Mouse (Mus musculus) mesoderm, embryonic 11.5 days (tissue): ENCODE measurements around the gene Chpf.

Source experiments
- DNase-seq: peaks from one replicate; pipeline ENCODE4 v3.0.0-alpha.2; 2012; ENCODE audit warnings: low read depth, low spot score

The Chpf gene

GRCm38 (mm10) chr1:75458789-75459684 is 20.1 kb downstream of the Chpf start:
- no peak for DNase-seq

- DNase-seq: peak; percentile 72
Measured at GRCm38 (mm10) chr1:75458025-75458788, 20.9 kb downstream of the Chpf start.

- DNase-seq: peak; percentile 75
Measured at GRCm38 (mm10) chr1:75457710-75458024, 21.4 kb downstream of the Chpf start.

- no peak for DNase-seq
Measured at GRCm38 (mm10) chr1:75456746-75457564, 22.2 kb downstream of the Chpf start.

- no peak for DNase-seq
Measured at GRCm38 (mm10) chr1:75455948-75456347, 23.2 kb downstream of the Chpf start.

GRCm38 (mm10) chr1:75455433-75455832 is 23.7 kb downstream of the Chpf start:
- DNase-seq: no peak

- no peak for DNase-seq
Measured at GRCm38 (mm10) chr1:75451900-75452299, 27.2 kb downstream of the Chpf start.

GRCm38 (mm10) chr1:75450314-75451005 is 28.6 kb downstream of the Chpf start, which contains the start of gene Asic4:
Gene Asic4 (plus strand): TSS chr1:75450436.
- no peak for DNase-seq

GRCm38 (mm10) chr1:75449377-75450135 is 29.6 kb downstream of the Chpf start:
- no peak for DNase-seq

- no peak for DNase-seq
Measured at GRCm38 (mm10) chr1:75448937-75449336, 30.2 kb downstream of the Chpf start.

GRCm38 (mm10) chr1:75448052-75448431 is 31.1 kb downstream of the Chpf start:
- DNase-seq: no peak

- no peak for DNase-seq
Measured at GRCm38 (mm10) chr1:75447265-75448051, 31.6 kb downstream of the Chpf start.

GRCm38 (mm10) chr1:75446656-75447055 is 32.5 kb downstream of the Chpf start:
- DNase-seq: peak; percentile 77

GRCm38 (mm10) chr1:75445751-75446611 is 33.1 kb downstream of the Chpf start:
- DNase-seq: peak; percentile 87

- no peak for DNase-seq
Measured at GRCm38 (mm10) chr1:75445141-75445701, 33.9 kb downstream of the Chpf start.

GRCm38 (mm10) chr1:75444208-75444607 is 34.9 kb downstream of the Chpf start:
- no peak for DNase-seq

- DNase-seq: no peak
Measured at GRCm38 (mm10) chr1:75443247-75444024, 35.7 kb downstream of the Chpf start.

- no peak for DNase-seq
Measured at GRCm38 (mm10) chr1:75442811-75443210, 36.3 kb downstream of the Chpf start.
